12 mouse cellular contexts compared by ENCODE assay signal in genomic region chr14:33402331-33402730, GRCm38 (mm10). TPM values are rescaled to one million over a fixed set of nuclear protein-coding genes. Genes with fewer than 3 reads are reported as not detected.
A peak's percentile ranks its signal among the peaks of the same experiment; 100 is the strongest.
DNase-seq lines count a peak whose midpoint lies in the region; ATAC-seq and TF ChIP-seq lines count a peak whose summit lies in the region.
"Had no signal": no experiment of that assay in that cellular context is flagged by ENCODE, and none has a peak within 500 bp of the region (broad histone marks: within the 10 kb centered on the region; RNA-seq: fewer than 3 reads in every experiment).

No protein-coding gene starts in this region.

- 97% methylated on average over 1 of the region's 1 CpGs for WGBS in kidney, postnatal 0 days
- 98% methylated on average over 1 of the region's 1 CpGs for WGBS in kidney, embryonic 15.5 days
- WGBS in thymus, adult 2 months, result 100% methylated on average over 1 of the region's 1 CpGs

- no peak for DNase-seq in kidney, postnatal 0 days (ENCODE audit: low spot score)
- peak; percentile 24 for DNase-seq in thymus, adult 2 months
- no peak for DNase-seq in thymus, adult 18-20 months
- DNase-seq in thymus, postnatal 4 days, result peak; percentile 55
- no peak for DNase-seq in right cerebral cortex, postnatal 25 days
- no peak for DNase-seq in heart, postnatal 14 days
- DNase-seq: gastrocnemius, postnatal 25 days; kidney, adult 9 months; retina, postnatal 1 day had no signal

- H3K36me3 ChIP-seq in kidney, postnatal 0 days (ENCODE audit: insufficient read depth, low read length), result peaks cover 6% of the 10 kb centered on the region
- H3K36me3 ChIP-seq in kidney, embryonic 15.5 days, result peaks cover 20% of the 10 kb centered on the region
- H3K36me3 ChIP-seq in thymus, adult 2 months (ENCODE audit: control insufficient read depth, insufficient read depth, low read length), result 0 out of 2 replicates have a peak, but pooled peaks cover 3% of the 10 kb centered on the region

- no peak overlapping the region for H3K4me2 ChIP-seq in kidney, postnatal 0 days (ENCODE audit: low read length)
- H3K4me2 ChIP-seq in kidney, embryonic 15.5 days, result no peak overlapping the region
- H3K4me2 ChIP-seq: lung, embryonic 15.5 days had no signal

- ATAC-seq in kidney, postnatal 0 days (replicated peaks; ENCODE audit: low FRiP score, low read depth), result no peak
- ATAC-seq in kidney, embryonic 15.5 days (replicated peaks; ENCODE audit: low FRiP score), result no peak

- no peaks in the 10 kb centered on the region for H3K27me3 ChIP-seq in kidney, postnatal 0 days (ENCODE audit: insufficient read depth, low read length)
- H3K27me3 ChIP-seq in kidney, embryonic 15.5 days, result no peaks in the 10 kb centered on the region
- no peaks in the 10 kb centered on the region for H3K27me3 ChIP-seq in thymus, adult 2 months (ENCODE audit: control insufficient read depth, insufficient read depth, low read length)
- H3K27me3 ChIP-seq: lung, embryonic 15.5 days had no signal

- H3K4me3 ChIP-seq in kidney, postnatal 0 days (replicated peaks; ENCODE audit: low read depth, low read length), result no peak overlapping the region
- H3K4me3 ChIP-seq in kidney, embryonic 15.5 days (replicated peaks), result no peak overlapping the region
- no peak overlapping the region for H3K4me3 ChIP-seq in thymus, adult 2 months (ENCODE audit: control insufficient read depth, insufficient read depth, low read length)
- H3K4me3 ChIP-seq in bone marrow macrophage, adult 2 months (ENCODE audit: insufficient read depth, low read length), result no peak overlapping the region
- H3K4me3 ChIP-seq: lung, embryonic 15.5 days had no signal

- H3K9ac ChIP-seq in kidney, postnatal 0 days (ENCODE audit: low read depth, low read length), result no peak overlapping the region
- no peak overlapping the region for H3K9ac ChIP-seq in kidney, embryonic 15.5 days
- H3K9ac ChIP-seq: lung, embryonic 15.5 days had no signal

- no peak for TF ChIP-seq POLR2A in thymus, adult 2 months (IDR thresholded peaks at IDR 0.05; ENCODE audit: control insufficient read depth, extremely low read depth, insufficient read depth, low read length, poor library complexity)
- TF ChIP-seq POLR2A in bone marrow macrophage, adult 2 months (IDR thresholded peaks at IDR 0.05; ENCODE audit: borderline replicate concordance, low read depth, low read length), result no peak

- H3K4me1 ChIP-seq in kidney, postnatal 0 days (replicated peaks; ENCODE audit: insufficient read depth, low read length), result no peaks in the 10 kb centered on the region
- no peaks in the 10 kb centered on the region for H3K4me1 ChIP-seq in kidney, embryonic 15.5 days
- H3K4me1 ChIP-seq in thymus, adult 2 months (replicated peaks; ENCODE audit: control insufficient read depth, insufficient read depth, low read length), result no peaks in the 10 kb centered on the region
- H3K4me1 ChIP-seq in bone marrow macrophage, adult 2 months (ENCODE audit: control insufficient read depth, insufficient read depth, low read length), result peaks cover 22% of the 10 kb centered on the region
- H3K4me1 ChIP-seq: lung, embryonic 15.5 days had no signal

- H3K9me3 ChIP-seq in kidney, postnatal 0 days (replicated peaks; ENCODE audit: low read length), result no peaks in the 10 kb centered on the region
- no peaks in the 10 kb centered on the region for H3K9me3 ChIP-seq in kidney, embryonic 15.5 days (replicated peaks)
- H3K9me3 ChIP-seq: lung, embryonic 15.5 days had no signal

- TF ChIP-seq CTCF in kidney, postnatal 0 days (IDR thresholded peaks at IDR 0.05; ENCODE audit: low read depth), result 0 out of 2 replicates have a peak, but pooled peaks have one; percentile 40
- TF ChIP-seq CTCF in thymus, adult 2 months (IDR thresholded peaks at IDR 0.05; ENCODE audit: borderline replicate concordance, control insufficient read depth, extremely low read depth, insufficient read depth, low read length, poor library complexity), result no peak
- 0 out of 2 replicates have a peak, but pooled peaks have one; percentile 18 for TF ChIP-seq CTCF in bone marrow macrophage, adult 2 months (IDR thresholded peaks at IDR 0.05; ENCODE audit: low read depth, low read length)

- no peak overlapping the region for H3K27ac ChIP-seq in kidney, postnatal 0 days
- H3K27ac ChIP-seq in kidney, embryonic 15.5 days, result no peak overlapping the region
- no peak overlapping the region for H3K27ac ChIP-seq in thymus, adult 2 months (ENCODE audit: control insufficient read depth, insufficient read depth, low read length)
- H3K27ac ChIP-seq in bone marrow macrophage, adult 2 months (ENCODE audit: insufficient read depth, low read depth, low read length), result no peak overlapping the region
- H3K27ac ChIP-seq: lung, embryonic 15.5 days had no signal

- intact Hi-C loops in heart, postnatal 14 days (cut with DNase I), result no loop called here

RNA-seq across cellular contexts. Expression of gene Mapk8, which starts 44.6 kb away (rescaled TPM):
- polyA plus RNA-seq in kidney, postnatal 0 days (2015; fragmentation: Nextera tagmentation; extraction: Ambion mirVana), result 14.2 and 14.3 TPM in 2 replicates
- polyA plus RNA-seq in kidney, embryonic 15.5 days (2015; fragmentation: Nextera tagmentation; extraction: Ambion mirVana), result 17.8 and 19.9 TPM in 2 replicates
- 11.9 and 15.2 TPM in 2 replicates for polyA plus RNA-seq in thymus, adult 2 months (2012; rRNA removed)
- polyA plus RNA-seq in bone marrow macrophage, adult 2 months (2012; ENCODE audit: insufficient read depth, insufficient read length, missing spikeins), result 13.9 and 15.7 TPM in 2 replicates
- total RNA-seq in heart, postnatal 14 days (2021), result 10 to 100 TPM; 31.5 to 35.8 TPM

Comparison
In these comparisons a context has a peak if more than half of its experiments do, and no peak if none do; other contexts are left out.
1. DNase-seq: peak in thymus, adult 2 months (single experiment) and thymus, postnatal 4 days (single experiment); none in kidney, postnatal 0 days (single experiment), thymus, adult 18-20 months (0 of 2), right cerebral cortex, postnatal 25 days (single experiment) and heart, postnatal 14 days (0 of 2).